Mouse (Mus musculus) CD8-positive naive resting alpha-beta T cell, adult 57 days (primary cell): ENCODE results near the gene Park7. TPM values are rescaled to one million over a fixed set of nuclear protein-coding genes. Genes with fewer than 3 reads are reported as not detected.

Source experiments
- total RNA-seq: library from RNA; stranded (reverse); gene quantifications from one replicate; pipeline ENCODE4 v1.2.4, GENCODE M21; 2023

Gene Park7
- 154 TPM for total RNA-seq

GRCm38 (mm10) chr4:150914290-150914733 is at the start of gene Park7, which contains the start of gene Tnfrsf9:
TSS of gene Park7 (minus strand) at chr4:150914437.
TSS of gene Tnfrsf9 (plus strand) at chr4:150914562.

GRCm38 (mm10) chr4:150853680-150854461 is 60.4 kb downstream of the Park7 start, which contains the start of gene Errfi1:
TSS of gene Errfi1 (plus strand) at chr4:150853919.

Other genes starting within 250 kb of the Park7 start
- 45.7 TPM for gene Errfi1, start 60.5 kb downstream of the Park7 start, total RNA-seq
- 5.9 TPM for gene Tnfrsf9, start 125 bp upstream of the Park7 start, total RNA-seq
- gene Uts2, start 82.7 kb upstream of the Park7 start, total RNA-seq, result not detected
- gene Per3, start 130.2 kb upstream of the Park7 start, total RNA-seq, result 2.7 TPM
- 66.6 TPM for gene Vamp3, start 143.5 kb upstream of the Park7 start, total RNA-seq
- gene Gm13090, start 175.1 kb upstream of the Park7 start, total RNA-seq, result not detected